ENCODE assay signal across 8 mouse cellular contexts in genomic region chr3:21936616-21937015, GRCm38 (mm10).
A peak's percentile ranks its signal among the peaks of the same experiment; 100 is the strongest.
DNase-seq lines count a peak whose midpoint lies in the region; ATAC-seq and TF ChIP-seq lines count a peak whose summit lies in the region.

No protein-coding gene starts in this region.

- peak overlapping the region; percentile 86 for H3K27ac ChIP-seq in hindbrain, embryonic 10.5 days
- no peak overlapping the region for H3K27ac ChIP-seq in liver, embryonic 16.5 days (ENCODE audit: low read length)
- H3K27ac ChIP-seq in thymus, adult 2 months (ENCODE audit: control insufficient read depth, insufficient read depth, low read length), result peak overlapping the region; percentile 66

- peak overlapping the region; percentile 45 for H3K4me3 ChIP-seq in hindbrain, embryonic 10.5 days
- peak overlapping the region; percentile 51 for H3K4me3 ChIP-seq in liver, embryonic 16.5 days (ENCODE audit: low read depth, low read length)
- H3K4me3 ChIP-seq in thymus, adult 2 months (ENCODE audit: control insufficient read depth, insufficient read depth, low read length), result peak overlapping the region; percentile 23; the same call in 1 of the 2 replicates

- peak overlapping the region; percentile 58 for H3K4me2 ChIP-seq in liver, embryonic 16.5 days (ENCODE audit: low read depth, low read length)

- intact Hi-C loops in left cerebral cortex, postnatal 4 days (cut with DNase I), result loop anchor here (1.0 to 10.0 kb wide), 2 partner anchors 140 to 1282 kb away; partner anchors contain the start of gene Tbl1xr1
- intact Hi-C loops in left cerebral cortex, postnatal 25 days (cut with DNase I), result loop anchor here (1.0 to 5.0 kb wide), 9 partner anchors 44 to 1279 kb away; partner anchors contain the start of gene Tbl1xr1

- TF ChIP-seq POLR2A in thymus, adult 2 months (IDR thresholded peaks at IDR 0.05; ENCODE audit: control insufficient read depth, extremely low read depth, insufficient read depth, low read length, poor library complexity), result no peak

- no peak for TF ChIP-seq CTCF in thymus, adult 2 months (IDR thresholded peaks at IDR 0.05; ENCODE audit: borderline replicate concordance, control insufficient read depth, extremely low read depth, insufficient read depth, low read length, poor library complexity)

- 11% methylated on average over 8 of the region's 8 CpGs for WGBS in hindbrain, embryonic 10.5 days
- 16% methylated on average over 8 of the region's 8 CpGs for WGBS in liver, embryonic 16.5 days (ENCODE audit: insufficient replicate concordance)
- 10% methylated on average over 8 of the region's 8 CpGs for WGBS in thymus, adult 2 months

- no peaks in the 10 kb centered on the region for H3K36me3 ChIP-seq in hindbrain, embryonic 10.5 days
- H3K36me3 ChIP-seq in liver, embryonic 16.5 days (ENCODE audit: control insufficient read depth, insufficient read depth), result no peaks in the 10 kb centered on the region
- H3K36me3 ChIP-seq in thymus, adult 2 months (ENCODE audit: control insufficient read depth, insufficient read depth, low read length), result no peaks in the 10 kb centered on the region

- no peaks in the 10 kb centered on the region for H3K27me3 ChIP-seq in hindbrain, embryonic 10.5 days (ENCODE audit: insufficient read depth, poor library complexity, severe bottlenecking)
- H3K27me3 ChIP-seq in liver, embryonic 16.5 days (ENCODE audit: control insufficient read depth, insufficient read depth, low read depth, low read length), result no peaks in the 10 kb centered on the region
- H3K27me3 ChIP-seq in thymus, adult 2 months (ENCODE audit: control insufficient read depth, insufficient read depth, low read length), result no peaks in the 10 kb centered on the region

- H3K4me1 ChIP-seq in hindbrain, embryonic 10.5 days (replicated peaks), result peaks cover 45% of the 10 kb centered on the region
- peaks cover 19% of the 10 kb centered on the region for H3K4me1 ChIP-seq in liver, embryonic 16.5 days (ENCODE audit: control insufficient read depth, low read depth, low read length)
- H3K4me1 ChIP-seq in thymus, adult 2 months (replicated peaks; ENCODE audit: control insufficient read depth, insufficient read depth, low read length), result peaks cover 23% of the 10 kb centered on the region

- no peak for ATAC-seq in CD4-positive, CD25-positive, alpha-beta regulatory T cell, adult 4 months
- ATAC-seq in liver, embryonic 16.5 days (ENCODE audit: low read depth), result no peak

- no peak overlapping the region for H3K9ac ChIP-seq in liver, embryonic 16.5 days (ENCODE audit: low read depth, low read length)

- peak; percentile 50 for DNase-seq in CD4-positive, CD25-positive, alpha-beta regulatory T cell, adult 2 months (ENCODE audit: low read depth, low spot score)
- DNase-seq in left cerebral cortex, postnatal 4 days, result peak; percentile 4
- no peak for DNase-seq in left cerebral cortex, adult 18-20 months (ENCODE audit: low spot score in 2 of 2)
- DNase-seq in hindbrain, embryonic 10.5 days (ENCODE audit: low spot score), result peak; percentile 30
- DNase-seq in thymus, adult 2 months, result peak; percentile 58
- DNase-seq in left cerebral cortex, postnatal 25 days (ENCODE audit: low spot score in 2 of 2), result no peak

- H3K9me3 ChIP-seq in hindbrain, embryonic 10.5 days, result no peaks in the 10 kb centered on the region
- no peaks in the 10 kb centered on the region for H3K9me3 ChIP-seq in liver, embryonic 16.5 days (replicated peaks; ENCODE audit: control insufficient read depth, low read length)

Comparison
In these comparisons a context has a peak if more than half of its experiments do, and no peak if none do; other contexts are left out.
1. DNase-seq: peak in CD4-positive, CD25-positive, alpha-beta regulatory T cell, adult 2 months (single experiment), left cerebral cortex, postnatal 4 days (single experiment), hindbrain, embryonic 10.5 days (single experiment) and thymus, adult 2 months (single experiment); none in left cerebral cortex, adult 18-20 months (0 of 2) and left cerebral cortex, postnatal 25 days (0 of 2).
2. Peak in every context shown above with its lines, with median percentiles within 50 percentile points of each other: H3K4me3 ChIP-seq.